Mouse (Mus musculus): ENCODE data around the gene Gpr55. TPM values are rescaled to one million over a fixed set of nuclear protein-coding genes. Genes with fewer than 3 reads are reported as not detected.
"Not testable (repeated sequence)": the region's sequence is repeated elsewhere in the genome, so short reads cannot be mapped to it uniquely, and the experiment has no call there.

The Gpr55 gene
- polyA plus RNA-seq, 1 experiment from 2014 or later: not detected

- 86% methylated on average over 4 of the region's 4 CpGs for WGBS
- H3K36me3 ChIP-seq (ENCODE audit: control insufficient read depth, insufficient read depth, low read length); H3K9me3 ChIP-seq (ENCODE audit: control insufficient read depth, low read length): not testable (repeated sequence)
These were observed 28.1 kb upstream of the Gpr55 start for GRCm38 (mm10) chr1:85988882-85989281.

GRCm38 (mm10) chr1:85988351-85988750 is 27.5 kb upstream of the Gpr55 start:
- 78% methylated on average over 4 of the region's 4 CpGs for WGBS
- no peaks in the 10 kb centered on the region for H3K27me3 ChIP-seq (ENCODE audit: control insufficient read depth, insufficient read depth, low read length)
- H3K9me3 ChIP-seq (ENCODE audit: control insufficient read depth, low read length): no peaks in the 10 kb centered on the region
- ATAC-seq (ENCODE audit: low FRiP score, low TSS enrichment): no peak
- no peak overlapping the region for H3K27ac ChIP-seq (ENCODE audit: low read depth, low read length)
- no peaks in the 10 kb centered on the region for H3K36me3 ChIP-seq (ENCODE audit: control insufficient read depth, insufficient read depth, low read length)
- no peak overlapping the region for H3K4me2 ChIP-seq (replicated peaks; ENCODE audit: low read depth, low read length)
- H3K4me1 ChIP-seq (ENCODE audit: control insufficient read depth, insufficient read depth, low read length): no peaks in the 10 kb centered on the region
- H3K4me3 ChIP-seq (ENCODE audit: low read length): no peak overlapping the region
- H3K9ac ChIP-seq (ENCODE audit: low read depth, low read length): no peak overlapping the region

More at GRCm38 (mm10) chr1:85988882-85989281, 28.1 kb upstream of the Gpr55 start:
- not testable (repeated sequence) for H3K27ac ChIP-seq (ENCODE audit: low read depth, low read length); H3K4me1 ChIP-seq (ENCODE audit: control insufficient read depth, insufficient read depth, low read length); H3K4me3 ChIP-seq (ENCODE audit: low read length); H3K27me3 ChIP-seq (ENCODE audit: control insufficient read depth, insufficient read depth, low read length); ATAC-seq (ENCODE audit: low FRiP score, low TSS enrichment); H3K4me2 ChIP-seq (replicated peaks; ENCODE audit: low read depth, low read length); H3K9ac ChIP-seq (ENCODE audit: low read depth, low read length)

GRCm38 (mm10) chr1:85985784-85986183 is 25.0 kb upstream of the Gpr55 start:
- ATAC-seq (ENCODE audit: low FRiP score, low TSS enrichment): no peak
- H3K9ac ChIP-seq (ENCODE audit: low read depth, low read length): no peak overlapping the region
- WGBS: 82% methylated on average over 3 of the region's 3 CpGs
- H3K36me3 ChIP-seq (ENCODE audit: control insufficient read depth, insufficient read depth, low read length): no peaks in the 10 kb centered on the region
- H3K4me1 ChIP-seq (ENCODE audit: control insufficient read depth, insufficient read depth, low read length): no peaks in the 10 kb centered on the region
- H3K27me3 ChIP-seq (ENCODE audit: control insufficient read depth, insufficient read depth, low read length): no peaks in the 10 kb centered on the region
- no peak overlapping the region for H3K4me3 ChIP-seq (ENCODE audit: low read length)
- no peak overlapping the region for H3K4me2 ChIP-seq (replicated peaks; ENCODE audit: low read depth, low read length)
- H3K27ac ChIP-seq (ENCODE audit: low read depth, low read length): no peak overlapping the region
- no peaks in the 10 kb centered on the region for H3K9me3 ChIP-seq (ENCODE audit: control insufficient read depth, low read length)

GRCm38 (mm10) chr1:85981738-85982357 is 21.0 kb upstream of the Gpr55 start:
- H3K27ac ChIP-seq (ENCODE audit: low read depth, low read length): no peak overlapping the region
- H3K4me2 ChIP-seq (replicated peaks; ENCODE audit: low read depth, low read length): no peak overlapping the region
- no peak overlapping the region for H3K4me3 ChIP-seq (ENCODE audit: low read length)
- H3K9ac ChIP-seq (ENCODE audit: low read depth, low read length): no peak overlapping the region
- H3K27me3 ChIP-seq (ENCODE audit: control insufficient read depth, insufficient read depth, low read length): no peaks in the 10 kb centered on the region
- H3K9me3 ChIP-seq (ENCODE audit: control insufficient read depth, low read length): no peaks in the 10 kb centered on the region
- H3K36me3 ChIP-seq (ENCODE audit: control insufficient read depth, insufficient read depth, low read length): no peaks in the 10 kb centered on the region
- H3K4me1 ChIP-seq (ENCODE audit: control insufficient read depth, insufficient read depth, low read length): no peaks in the 10 kb centered on the region
- WGBS: 49% methylated on average over 7 of the region's 7 CpGs
- no peak for ATAC-seq (ENCODE audit: low FRiP score, low TSS enrichment)

GRCm38 (mm10) chr1:85977709-85978108 is 16.9 kb upstream of the Gpr55 start:
- H3K36me3 ChIP-seq (ENCODE audit: control insufficient read depth, insufficient read depth, low read length): no peaks in the 10 kb centered on the region
- no peak overlapping the region for H3K9ac ChIP-seq (ENCODE audit: low read depth, low read length)
- no peak overlapping the region for H3K4me3 ChIP-seq (ENCODE audit: low read length)
- H3K4me2 ChIP-seq (replicated peaks; ENCODE audit: low read depth, low read length): no peak overlapping the region
- no peak for ATAC-seq (ENCODE audit: low FRiP score, low TSS enrichment)
- H3K27me3 ChIP-seq (ENCODE audit: control insufficient read depth, insufficient read depth, low read length): no peaks in the 10 kb centered on the region
- H3K4me1 ChIP-seq (ENCODE audit: control insufficient read depth, insufficient read depth, low read length): no peaks in the 10 kb centered on the region
- 80% methylated on average over 3 of the region's 3 CpGs for WGBS
- H3K27ac ChIP-seq (ENCODE audit: low read depth, low read length): no peak overlapping the region
- H3K9me3 ChIP-seq (ENCODE audit: control insufficient read depth, low read length): no peaks in the 10 kb centered on the region

GRCm38 (mm10) chr1:85973468-85973877 is 12.7 kb upstream of the Gpr55 start:
- no peaks in the 10 kb centered on the region for H3K27me3 ChIP-seq (ENCODE audit: control insufficient read depth, insufficient read depth, low read length)
- H3K4me3 ChIP-seq (ENCODE audit: low read length): no peak overlapping the region
- WGBS: 90% methylated on average over 2 of the region's 2 CpGs
- H3K9ac ChIP-seq (ENCODE audit: low read depth, low read length): no peak overlapping the region
- no peak for ATAC-seq (ENCODE audit: low FRiP score, low TSS enrichment)
- H3K27ac ChIP-seq (ENCODE audit: low read depth, low read length): no peak overlapping the region
- no peaks in the 10 kb centered on the region for H3K4me1 ChIP-seq (ENCODE audit: control insufficient read depth, insufficient read depth, low read length)
- H3K4me2 ChIP-seq (replicated peaks; ENCODE audit: low read depth, low read length): no peak overlapping the region
- H3K9me3 ChIP-seq (ENCODE audit: control insufficient read depth, low read length): no peaks in the 10 kb centered on the region
- no peaks in the 10 kb centered on the region for H3K36me3 ChIP-seq (ENCODE audit: control insufficient read depth, insufficient read depth, low read length)

GRCm38 (mm10) chr1:85972341-85972740 is 11.5 kb upstream of the Gpr55 start:
- no peak overlapping the region for H3K9ac ChIP-seq (ENCODE audit: low read depth, low read length)
- H3K36me3 ChIP-seq (ENCODE audit: control insufficient read depth, insufficient read depth, low read length): no peaks in the 10 kb centered on the region
- WGBS: 59% methylated on average over 3 of the region's 3 CpGs
- no peaks in the 10 kb centered on the region for H3K9me3 ChIP-seq (ENCODE audit: control insufficient read depth, low read length)
- H3K27me3 ChIP-seq (ENCODE audit: control insufficient read depth, insufficient read depth, low read length): no peaks in the 10 kb centered on the region
- no peak for ATAC-seq (ENCODE audit: low FRiP score, low TSS enrichment)
- H3K4me2 ChIP-seq (replicated peaks; ENCODE audit: low read depth, low read length): no peak overlapping the region
- H3K4me1 ChIP-seq (ENCODE audit: control insufficient read depth, insufficient read depth, low read length): no peaks in the 10 kb centered on the region
- no peak overlapping the region for H3K4me3 ChIP-seq (ENCODE audit: low read length)
- no peak overlapping the region for H3K27ac ChIP-seq (ENCODE audit: low read depth, low read length)

- no peak for ATAC-seq (ENCODE audit: low FRiP score, low TSS enrichment)
- Histone ChIP-seq H3K27ac (ENCODE audit: low read depth, low read length) (no peak overlapping the region), H3K9ac (ENCODE audit: low read depth, low read length) (no peak overlapping the region), H3K36me3 (ENCODE audit: control insufficient read depth, insufficient read depth, low read length) (no peaks in the 10 kb centered on the region), H3K4me3 (ENCODE audit: low read length) (no peak overlapping the region), H3K9me3 (ENCODE audit: control insufficient read depth, low read length) (no peaks in the 10 kb centered on the region), H3K4me1 (ENCODE audit: control insufficient read depth, insufficient read depth, low read length) (no peaks in the 10 kb centered on the region), H3K27me3 (ENCODE audit: control insufficient read depth, insufficient read depth, low read length) (no peaks in the 10 kb centered on the region), H3K4me2 (replicated peaks; ENCODE audit: low read depth, low read length) (no peak overlapping the region)
- 93% methylated on average over 3 of the region's 3 CpGs for WGBS
These were observed 10.3 kb upstream of the Gpr55 start for GRCm38 (mm10) chr1:85971070-85971469.

GRCm38 (mm10) chr1:85969519-85969918 is 8.7 kb upstream of the Gpr55 start:
- 86% methylated on average over 1 of the region's 1 CpGs for WGBS
- H3K4me3 ChIP-seq (ENCODE audit: low read length): no peak overlapping the region
- H3K36me3 ChIP-seq (ENCODE audit: control insufficient read depth, insufficient read depth, low read length): no peaks in the 10 kb centered on the region
- no peak for ATAC-seq (ENCODE audit: low FRiP score, low TSS enrichment)
- H3K9me3 ChIP-seq (ENCODE audit: control insufficient read depth, low read length): no peaks in the 10 kb centered on the region
- no peak overlapping the region for H3K4me2 ChIP-seq (replicated peaks; ENCODE audit: low read depth, low read length)
- no peaks in the 10 kb centered on the region for H3K27me3 ChIP-seq (ENCODE audit: control insufficient read depth, insufficient read depth, low read length)
- H3K9ac ChIP-seq (ENCODE audit: low read depth, low read length): no peak overlapping the region
- no peak overlapping the region for H3K27ac ChIP-seq (ENCODE audit: low read depth, low read length)
- H3K4me1 ChIP-seq (ENCODE audit: control insufficient read depth, insufficient read depth, low read length): no peaks in the 10 kb centered on the region
